Mouse (Mus musculus) erythroid progenitor cell, adult 5-6 weeks (primary cell): Measurements from ENCODE around the gene Mcm10. TPM values are rescaled to one million over a fixed set of nuclear protein-coding genes. Genes with fewer than 3 reads are reported as not detected.
A peak's percentile ranks its signal among the peaks of the same experiment; 100 is the strongest.

ENCODE experiments used
- ATAC-seq: replicated peaks from 2 replicates; pipeline ENCODE4 v1.8.0; 2016; ENCODE audit warnings: moderate number of reproducible peaks, mild to moderate bottlenecking, moderate TSS enrichment, inconsistent platforms; ENCODE audit not compliant: poor library complexity, low FRiP score, severe bottlenecking
- total RNA-seq, 2 experiments: library from RNA; stranded (forward) in 1 of 2; stranded (reverse) in 1 of 2; fragments of 150-400 nt in 1 of 2; fragments of 186-747, 209-891 nt in 1 of 2; gene quantifications; 2 replicates each; pipeline versions ENCODE4 v1.2.3 to v1.2.4; 2015 to 2017; ENCODE audit warnings: low replicate concordance in 2 of 2

Gene Mcm10
- total RNA-seq, 2 experiments from 2014 or later, result 54.1 to 76.9 TPM

DNA sequence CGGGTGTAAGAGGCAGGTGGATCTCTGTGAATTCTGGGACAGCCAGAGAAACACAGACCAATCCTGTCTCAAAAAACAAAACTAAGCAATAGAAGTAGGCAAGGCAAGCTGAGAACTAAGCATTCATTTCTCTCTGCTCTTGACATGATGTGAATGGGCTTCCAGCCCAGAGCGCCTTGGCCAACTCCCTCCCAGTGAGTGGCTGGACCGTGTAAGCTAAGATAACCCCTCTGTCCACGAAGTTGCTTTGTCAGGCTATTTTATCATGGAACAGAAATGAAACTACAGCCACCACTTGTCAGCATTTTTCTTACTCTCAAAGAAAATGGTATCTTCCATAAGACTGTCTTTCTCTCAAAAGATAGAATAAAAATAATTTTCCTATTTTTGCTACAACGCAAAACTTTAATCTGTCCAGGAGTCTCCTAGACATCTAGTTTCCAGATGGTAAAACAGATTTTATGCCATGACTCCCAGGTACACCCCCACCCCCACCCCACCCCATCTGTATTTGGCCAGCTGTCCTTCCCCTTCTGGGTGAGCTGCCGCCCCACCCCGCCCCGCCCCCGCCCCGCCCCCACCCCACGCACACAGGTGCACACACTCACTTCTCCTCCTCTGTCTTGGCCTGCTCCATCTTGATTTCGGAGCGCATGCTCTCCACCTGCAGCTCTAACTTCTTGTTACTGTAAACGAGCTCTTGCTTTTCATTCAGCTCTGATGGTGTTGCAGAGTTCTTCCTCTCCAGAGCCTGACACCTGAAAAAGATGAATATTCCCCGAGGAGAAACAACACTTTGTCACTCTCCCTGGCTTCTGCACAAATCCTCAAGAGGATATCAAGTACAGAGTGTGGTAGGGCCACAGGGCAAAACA lies 21.2 kb upstream of the Mcm10 start:
- ATAC-seq, result peak; percentile 82

DNA sequence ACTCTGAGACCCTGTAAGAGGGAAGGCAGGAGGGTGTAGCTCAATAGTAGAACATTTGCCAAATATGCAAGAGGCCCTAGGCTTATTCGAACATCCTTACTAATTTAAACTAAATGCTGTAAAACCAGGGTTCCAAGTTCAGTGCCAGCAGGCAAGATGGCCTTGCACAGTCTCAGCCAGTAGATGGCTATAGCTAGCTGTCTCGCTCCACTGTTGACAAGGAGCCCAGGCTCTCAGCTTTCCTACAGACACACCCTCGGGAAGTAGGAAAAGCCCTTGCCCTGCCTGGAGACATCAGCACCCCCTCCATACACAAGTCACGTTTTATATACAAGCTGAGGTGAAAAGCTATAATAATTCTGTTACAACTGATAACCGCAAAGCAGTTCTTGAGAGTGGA lies 20.1 kb upstream of the Mcm10 start:
- no peak for ATAC-seq

DNA sequence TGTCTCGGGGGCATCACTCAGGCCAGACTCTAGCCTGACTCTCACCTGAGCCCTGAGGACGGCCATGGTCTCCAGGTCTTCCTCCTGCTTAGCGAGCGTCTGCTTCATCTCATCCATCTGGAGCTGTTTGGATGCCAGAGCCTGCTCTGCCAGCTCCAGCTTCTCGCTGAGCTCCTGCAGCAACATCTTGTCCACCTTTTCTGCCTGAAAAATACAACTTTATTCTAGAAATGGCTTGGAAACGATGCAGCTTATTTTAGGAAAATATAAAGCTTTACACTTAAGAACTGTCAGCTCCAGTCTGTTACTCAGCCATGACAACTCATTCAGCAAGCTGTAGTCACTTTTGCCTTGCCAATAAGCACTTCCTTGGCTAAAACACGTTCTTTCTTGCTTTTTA lies 18.6 kb upstream of the Mcm10 start:
- ATAC-seq, result no peak

DNA sequence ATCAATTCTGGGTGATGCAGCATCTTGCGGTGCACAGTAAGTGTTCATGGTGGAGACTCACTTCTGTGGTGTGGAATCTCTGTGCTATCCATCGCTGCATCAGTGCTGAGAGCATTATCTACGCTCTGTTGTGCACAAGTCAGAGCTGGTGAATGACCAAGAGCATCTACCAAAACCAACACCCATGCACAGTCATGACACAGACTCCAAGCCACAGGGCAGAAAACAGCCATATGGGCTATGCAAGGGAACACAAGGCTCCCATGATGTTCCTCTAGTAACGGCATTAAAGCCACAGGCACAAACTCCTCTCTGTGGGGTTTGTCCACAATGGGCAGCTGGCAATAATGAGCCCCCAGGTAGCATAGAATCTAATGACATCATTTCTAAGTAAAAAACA lies 17.2 kb upstream of the Mcm10 start:
- no peak for ATAC-seq

- no peak for ATAC-seq
Measured at GRCm38 (mm10) chr2:5028047-5028446, 15.5 kb upstream of the Mcm10 start.

DNA sequence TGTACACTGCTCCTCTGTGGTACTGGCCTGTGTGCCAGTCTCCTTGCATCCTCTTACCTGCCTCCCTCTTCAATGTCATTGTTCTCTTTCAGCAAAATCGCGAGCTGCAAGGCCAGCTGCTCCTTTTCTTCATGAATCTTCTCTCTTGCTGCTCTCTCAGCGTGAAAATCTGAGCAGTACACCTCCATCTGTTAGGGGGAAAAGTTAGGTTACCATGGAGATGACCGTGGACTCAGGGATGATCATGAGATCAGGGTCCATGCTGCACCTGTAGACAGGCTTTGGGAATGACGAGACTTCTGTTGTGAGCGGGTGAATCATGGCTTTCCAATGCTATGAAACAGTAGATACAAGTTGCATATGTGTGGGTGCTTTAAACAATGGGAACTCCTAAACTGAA lies 14.5 kb upstream of the Mcm10 start:
- no peak for ATAC-seq

- peak; percentile 80 for ATAC-seq
Measured at GRCm38 (mm10) chr2:5025162-5025733, 12.7 kb upstream of the Mcm10 start.

DNA sequence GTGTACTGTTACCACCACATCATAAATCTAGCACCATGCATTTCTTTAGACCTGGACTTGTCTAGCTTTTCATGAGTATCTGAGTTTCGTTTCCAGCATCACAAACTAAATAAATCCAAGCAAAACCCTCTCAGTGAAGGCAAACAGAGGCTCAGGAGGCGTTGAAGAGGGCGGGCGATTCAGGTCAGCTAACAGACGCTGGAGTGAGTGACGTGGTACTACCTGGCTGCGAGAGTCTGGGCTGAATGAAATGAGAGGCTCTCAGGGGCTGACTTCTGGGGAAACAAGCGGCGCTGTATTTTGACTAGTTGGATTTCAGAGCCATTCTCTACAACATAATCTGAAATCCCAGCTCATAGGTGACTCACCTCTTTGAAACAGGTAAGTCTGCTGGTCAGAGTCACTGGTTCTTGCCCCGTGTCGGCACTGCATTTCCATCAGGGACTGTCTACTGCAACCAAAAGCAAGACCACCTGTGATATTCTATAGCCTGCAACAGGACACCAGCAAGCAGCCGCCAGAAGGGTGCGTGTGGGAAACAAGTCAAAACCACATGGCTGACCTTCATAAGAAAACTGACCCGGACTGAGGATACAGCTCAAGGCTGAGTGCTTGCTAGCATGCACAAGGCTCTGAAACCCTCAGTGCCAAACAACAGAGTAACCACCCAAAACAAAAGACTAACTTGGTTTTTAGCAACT lies 11.3 kb upstream of the Mcm10 start:
- no peak for ATAC-seq

DNA sequence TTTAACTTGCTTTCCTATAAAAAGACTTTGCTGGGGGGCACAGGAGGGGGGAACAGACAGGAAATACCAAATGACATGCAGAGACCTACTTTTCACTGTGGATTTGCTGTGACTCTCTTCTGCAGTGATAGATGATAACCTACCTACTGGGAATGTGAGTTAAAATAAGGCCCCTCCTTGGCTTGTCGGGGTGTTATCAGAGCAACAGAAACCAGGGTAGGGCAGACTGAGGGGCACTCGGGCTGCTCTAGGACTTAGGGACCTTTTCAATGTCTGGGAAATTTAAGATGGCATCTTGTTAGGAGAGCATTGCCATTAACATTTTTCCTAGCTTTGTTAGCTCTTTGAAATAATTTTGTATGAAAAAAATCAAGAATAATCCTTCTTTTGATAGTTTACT lies 10.7 kb upstream of the Mcm10 start:
- no peak for ATAC-seq

- no peak for ATAC-seq
Measured at GRCm38 (mm10) chr2:5019708-5020107, 7.1 kb upstream of the Mcm10 start.

GRCm38 (mm10) chr2:5016922-5017321 lies 4.3 kb upstream of the Mcm10 start:
- ATAC-seq, result no peak

- no peak for ATAC-seq
Measured at GRCm38 (mm10) chr2:5015527-5015926, 2.9 kb upstream of the Mcm10 start.

DNA sequence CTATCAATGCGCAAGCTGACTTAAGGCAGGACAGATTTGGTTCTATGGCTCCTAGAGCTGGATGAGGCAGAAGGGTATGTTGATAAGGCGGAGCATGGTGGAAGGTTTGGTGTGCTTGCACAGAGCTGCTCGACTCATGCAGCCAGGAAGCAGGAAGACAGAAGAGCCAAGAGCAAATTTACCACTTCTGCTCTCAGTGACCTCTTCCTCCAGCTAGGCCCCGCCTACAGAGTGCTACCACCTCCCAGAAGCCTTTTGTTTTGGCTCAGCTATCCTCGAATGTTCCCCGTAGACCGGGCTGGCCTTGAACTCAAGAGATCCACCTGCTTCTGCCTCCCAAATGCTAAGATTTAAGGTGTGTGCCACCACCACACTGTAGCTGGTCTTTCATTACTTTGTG lies 2.0 kb upstream of the Mcm10 start:
- ATAC-seq, result no peak

DNA sequence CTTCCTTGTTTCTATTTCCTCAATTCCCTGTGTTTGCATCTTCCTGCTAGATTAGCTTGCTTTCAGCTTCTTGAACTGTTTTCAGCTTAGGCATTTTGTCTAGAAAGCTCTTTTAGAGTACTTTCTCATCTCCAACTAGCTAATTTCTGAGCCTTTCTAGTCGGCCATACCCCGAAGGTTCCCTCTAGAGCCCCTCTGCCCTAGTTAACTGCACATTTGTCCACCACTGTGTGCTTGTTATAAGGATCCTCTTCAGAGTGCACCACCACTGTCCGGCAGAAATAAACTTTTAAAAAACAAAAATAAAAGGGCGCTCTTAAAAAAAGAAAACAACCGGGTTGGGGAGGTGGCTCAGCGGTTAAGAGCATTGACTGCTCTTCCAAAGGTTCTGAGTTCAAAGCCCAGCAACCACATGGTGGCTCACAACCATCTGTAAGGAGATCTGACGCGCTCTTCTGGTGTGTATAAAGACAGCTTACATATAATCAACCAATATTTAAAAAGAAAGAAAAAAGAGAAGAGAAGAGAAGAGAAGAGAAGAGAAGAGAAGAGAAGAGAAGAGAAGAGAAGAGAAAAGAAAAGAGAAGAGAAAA lies 597 bp downstream of the Mcm10 start:
- ATAC-seq, result no peak

DNA sequence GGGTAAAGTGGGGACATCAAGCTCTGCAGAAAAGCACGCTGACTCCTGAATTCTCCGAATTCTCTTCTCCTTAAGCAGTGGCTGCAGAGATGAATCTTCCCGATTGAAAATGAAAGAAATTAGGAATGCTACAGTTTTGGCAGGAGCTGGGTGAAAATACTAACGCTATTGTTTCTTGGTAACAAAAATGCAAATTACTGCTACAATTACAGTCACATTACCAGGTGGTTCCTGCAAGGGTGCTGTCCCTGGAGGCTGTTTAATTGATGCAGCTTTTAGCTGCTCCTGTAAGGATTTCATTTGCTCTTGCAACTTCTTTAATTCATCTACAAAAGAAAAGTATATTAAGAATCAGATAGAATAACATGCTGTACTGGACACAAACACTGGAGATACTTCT lies 5.5 kb downstream of the Mcm10 start:
- ATAC-seq, result no peak

- ATAC-seq, result no peak
Measured at GRCm38 (mm10) chr2:5001266-5001665, 11.3 kb downstream of the Mcm10 start.

GRCm38 (mm10) chr2:4998905-4999304 lies 13.7 kb downstream of the Mcm10 start:
- no peak for ATAC-seq

- ATAC-seq, result no peak
Measured at GRCm38 (mm10) chr2:4996421-4996824, 16.2 kb downstream of the Mcm10 start.

DNA sequence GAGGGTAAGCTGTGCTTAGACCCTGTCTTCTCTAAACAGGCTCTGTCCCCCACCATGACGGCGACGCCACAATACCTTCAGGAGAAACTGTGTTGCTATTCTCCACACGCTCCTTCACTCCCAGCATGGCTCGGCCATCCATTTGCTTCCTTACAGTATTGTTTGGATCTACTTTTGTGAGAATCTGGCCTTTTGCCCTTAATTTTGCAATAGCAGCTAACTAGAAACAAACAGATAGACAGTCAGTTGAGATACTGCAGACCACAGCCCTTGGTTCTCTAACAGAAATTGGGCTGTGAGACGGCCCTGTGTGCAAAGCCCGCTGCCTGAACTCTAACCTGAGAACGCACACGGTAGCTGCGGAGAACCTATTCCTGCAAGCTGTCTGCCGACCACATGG lies 16.9 kb downstream of the Mcm10 start:
- no peak for ATAC-seq

DNA sequence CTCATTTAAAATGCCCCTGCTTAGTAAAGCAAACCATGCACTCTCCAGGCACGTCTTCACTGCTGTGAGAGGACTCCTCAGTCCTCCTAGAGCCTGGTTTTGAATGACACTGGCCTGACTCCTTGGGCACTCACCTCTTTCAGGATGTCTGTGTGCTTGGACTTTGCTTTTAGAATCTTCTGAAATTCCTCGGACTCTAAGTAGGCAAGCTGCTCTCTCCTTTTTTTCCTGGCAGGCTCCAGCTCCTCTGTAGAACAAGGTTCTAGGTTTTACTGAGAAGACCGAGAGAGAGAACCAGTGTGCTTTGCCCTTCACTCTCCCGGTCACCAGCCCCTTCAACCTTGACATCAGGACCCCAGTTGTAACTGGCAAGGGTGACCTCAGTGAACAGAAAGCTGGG lies 18.2 kb downstream of the Mcm10 start:
- no peak for ATAC-seq

- no peak for ATAC-seq
Measured at GRCm38 (mm10) chr2:4993584-4993983, 19.0 kb downstream of the Mcm10 start.
